Mouse (Mus musculus) layer of hippocampus, postnatal 36 days (tissue): ENCODE results near the gene Prss38. TPM values are rescaled to one million over a fixed set of nuclear protein-coding genes. Genes with fewer than 3 reads are reported as not detected.

Experiments
- microRNA-seq, 2 experiments: library from miRNA; unstranded; fragments of <30 nt; microRNA quantifications; one replicate each; pipeline ENCODE4 v1.2.0; 2021
- total RNA-seq, 2 experiments: library from RNA; stranded (reverse); gene quantifications; 2 replicates each; pipeline ENCODE4 v1.2.3; 2021

The Prss38 gene
- total RNA-seq, 2 experiments from 2014 or later: not detected

Small RNAs within 50 kb of the gene (microRNA-seq; reads per million reads assigned to microRNA genes)
- 0 reads per million in 2 experiments for gene Gm24756

Other genes starting within 250 kb of the Prss38 start
- 1 to 10 TPM; 1.2 to 1.7 TPM for gene Obscn, start 239.3 kb downstream of the Prss38 start, total RNA-seq
- gene Iba57, start 211.9 kb downstream of the Prss38 start, total RNA-seq: 1 to 10 TPM; 8.5 to 8.6 TPM
- 10 to 100 TPM; 15.7 to 16.9 TPM for gene Gjc2, start 192.4 kb downstream of the Prss38 start, total RNA-seq
- 100 to 1,000 TPM; 127 to 155 TPM for gene Guk1, start 183.4 kb downstream of the Prss38 start, total RNA-seq
- 10 to 100 TPM; 33.2 to 38.3 TPM for gene Mrpl55, start 173.2 kb downstream of the Prss38 start, total RNA-seq
- gene 2310033P09Rik, start 167.3 kb downstream of the Prss38 start, total RNA-seq: 10 to 100 TPM; 24.0 to 25.2 TPM
- 100 to 1,000 TPM; 489 to 533 TPM for gene Arf1, start 147.4 kb downstream of the Prss38 start, total RNA-seq
- not detected for gene Wnt3a, start 84.9 kb downstream of the Prss38 start, total RNA-seq
- 1 to 10 TPM; 3.1 to 3.6 TPM for gene Wnt9a, start 68.7 kb downstream of the Prss38 start, total RNA-seq
- 10 to 100 TPM; 25.2 to 25.9 TPM for gene Jmjd4, start 74.4 kb upstream of the Prss38 start, total RNA-seq
- 100 to 1,000 TPM; 342 to 359 TPM for gene Snap47, start 75.5 kb upstream of the Prss38 start, total RNA-seq
- 1 to 10 TPM; 3.4 to 4.2 TPM for gene Zfp867, start 96.8 kb upstream of the Prss38 start, total RNA-seq
- 1 to 10 TPM; 6.6 to 7.5 TPM for gene Zkscan17, start 151.1 kb upstream of the Prss38 start, total RNA-seq
- gene Nlrp3, start 165.9 kb upstream of the Prss38 start, total RNA-seq: 1 to 10 TPM in 1 of 2 experiments, under 1 TPM in 1; 0.60 to 1.0 TPM
- gene Olfr222, start 200.6 kb upstream of the Prss38 start, total RNA-seq: not detected
- not detected for gene Olfr223, start 217.6 kb upstream of the Prss38 start, total RNA-seq